Mouse (Mus musculus) embryonic facial prominence, embryonic 11.5 days (tissue): Measurements from ENCODE around the gene Ovca2. TPM values are rescaled to one million over a fixed set of nuclear protein-coding genes. Genes with fewer than 3 reads are reported as not detected.

Source experiments
- ATAC-seq: fragments of 200-750 bp; cut with Nextera tagmentation; replicated peaks from 2 replicates; pipeline ENCODE4 v1.8.0; 2017; ENCODE audit warnings: low read depth; ENCODE audit not compliant: insufficient number of reproducible peaks, low FRiP score, low TSS enrichment
- DNase-seq: peaks from one replicate; pipeline ENCODE4 v3.0.0-alpha.2; 2015; ENCODE audit warnings: low spot score
- H3K27ac ChIP-seq: fragments of 300-500 bp; sonication (generic); replicated peaks from 2 replicates; pipeline ENCODE4 v1.5.1; 2014; ENCODE audit warnings: mild to moderate bottlenecking, low read depth, low read length, control low read depth
- H3K27me3 ChIP-seq: fragments of 300-500 bp; sonication (generic); 2 replicates; pipeline ENCODE4 v1.6.1; 2014; ENCODE audit warnings: mild to moderate bottlenecking, low read length, moderate library complexity, mixed read lengths; ENCODE audit not compliant: control insufficient read depth, insufficient read depth
- H3K36me3 ChIP-seq: fragments of 300-500 bp; sonication (generic); replicated peaks from 2 replicates; pipeline ENCODE4 v1.6.1; 2014; ENCODE audit warnings: low read depth, mild to moderate bottlenecking, low read length, moderate library complexity, mixed read lengths; ENCODE audit not compliant: control insufficient read depth, insufficient read depth
- H3K4me1 ChIP-seq: fragments of 300-500 bp; sonication (generic); 2 replicates; pipeline ENCODE4 v1.6.1; 2014; ENCODE audit warnings: low read length, mixed read lengths; ENCODE audit not compliant: control insufficient read depth, insufficient read depth
- H3K4me2 ChIP-seq: fragments of 300-500 bp; sonication (generic); 2 replicates; pipeline ENCODE4 v1.6.1; 2014; ENCODE audit warnings: low read depth, mild to moderate bottlenecking, control low read depth, low read length, moderate library complexity
- H3K4me3 ChIP-seq: fragments of 300-500 bp; sonication (generic); 2 replicates; pipeline ENCODE4 v1.5.1; 2014; ENCODE audit warnings: low read depth, low read length, control low read depth
- H3K9ac ChIP-seq: fragments of 300-500 bp; sonication (generic); replicated peaks from 2 replicates; pipeline ENCODE4 v1.6.1; 2014; ENCODE audit warnings: mild to moderate bottlenecking, control low read depth, low read length
- H3K9me3 ChIP-seq: fragments of 300-500 bp; sonication (generic); replicated peaks from 2 replicates; pipeline ENCODE4 v1.6.1; 2016; ENCODE audit warnings: mild to moderate bottlenecking, low read length, inconsistent platforms, mixed read lengths; ENCODE audit not compliant: control insufficient read depth
- WGBS: fragments of 180-500 bp; shearing (Covaris S2); extraction: QIAGEN DNeasy Blood & Tissue Kit; methylation state at CpG from one replicate; pipeline ENCODE4 v1.1.7; 2014; 5-methylcytosine and 5-hydroxymethylcytosine counted together
- polyA plus RNA-seq: library from polyadenylated mRNA; unstranded; fragments of >200 nt; fragmentation: Nextera tagmentation; extraction: Ambion mirVana; gene quantifications from 2 replicates; pipeline ENCODE4 v1.2.1, GENCODE M21; 2014

The Ovca2 gene
- polyA plus RNA-seq, 1 experiment from 2014 or later = 37.5 TPM

- WGBS = 83% methylated on average over 4 of the region's 4 CpGs
These were observed 17.1 kb downstream of the Ovca2 start for GRCm38 (mm10) chr11:75161417-75162008.

GRCm38 (mm10) chr11:75160954-75161353 is 17.7 kb downstream of the Ovca2 start:
- Histone ChIP-seq H3K27me3 (peaks cover 23% of the 10 kb centered on the region), H3K4me2 (no peak overlapping the region), H3K4me1 (peaks cover 6% of the 10 kb centered on the region), H3K9ac (no peak overlapping the region), H3K36me3 (peaks cover 9% of the 10 kb centered on the region), H3K9me3 (no peaks in the 10 kb centered on the region), H3K27ac (no peak overlapping the region), H3K4me3 (no peak overlapping the region)
- ATAC-seq (no peak), DNase-seq (no peak)
- WGBS = 77% methylated on average over 7 of the region's 7 CpGs

More at GRCm38 (mm10) chr11:75161417-75162008, 17.1 kb downstream of the Ovca2 start:
- H3K4me1 ChIP-seq = peaks cover 8% of the 10 kb centered on the region
- peaks cover 28% of the 10 kb centered on the region for H3K27me3 ChIP-seq
- H3K27ac ChIP-seq = no peak overlapping the region
- peaks cover 9% of the 10 kb centered on the region for H3K36me3 ChIP-seq
- H3K9ac ChIP-seq = no peak overlapping the region
- H3K9me3 ChIP-seq = no peaks in the 10 kb centered on the region
- H3K4me2 ChIP-seq = no peak overlapping the region
- ATAC-seq (no peak; the same call in 1 of the 2 replicates), DNase-seq (no peak)
- H3K4me3 ChIP-seq = no peak overlapping the region

GRCm38 (mm10) chr11:75159564-75159963 is 19.1 kb downstream of the Ovca2 start:
- DNase-seq (no peak), ATAC-seq (no peak)
- WGBS = 45% methylated on average over 2 of the region's 2 CpGs
- peaks cover 9% of the 10 kb centered on the region for H3K27me3 ChIP-seq
- no peak overlapping the region for H3K27ac ChIP-seq
- peaks cover 9% of the 10 kb centered on the region for H3K36me3 ChIP-seq
- no peak overlapping the region for H3K4me2 ChIP-seq
- no peaks in the 10 kb centered on the region for H3K9me3 ChIP-seq
- H3K4me3 ChIP-seq = no peak overlapping the region
- no peaks in the 10 kb centered on the region; the same call in 1 of the 2 replicates for H3K4me1 ChIP-seq
- no peak overlapping the region for H3K9ac ChIP-seq

GRCm38 (mm10) chr11:75158432-75158831 is 20.2 kb downstream of the Ovca2 start:
- H3K4me1 ChIP-seq = no peaks in the 10 kb centered on the region; the same call in 1 of the 2 replicates
- no peak overlapping the region for H3K4me2 ChIP-seq
- no peak for DNase-seq
- H3K9ac ChIP-seq = no peak overlapping the region
- ATAC-seq = no peak
- H3K27me3 ChIP-seq = 0 out of 2 replicates have a peak, but pooled peaks cover 3% of the 10 kb centered on the region
- H3K4me3 ChIP-seq = no peak overlapping the region
- no peak overlapping the region for H3K27ac ChIP-seq
- H3K36me3 ChIP-seq = peaks cover 9% of the 10 kb centered on the region
- 90% methylated on average over 14 of the region's 14 CpGs for WGBS
- H3K9me3 ChIP-seq = no peaks in the 10 kb centered on the region

- Histone ChIP-seq H3K9ac (no peak overlapping the region), H3K9me3 (no peaks in the 10 kb centered on the region), H3K27ac (no peak overlapping the region), H3K36me3 (peaks cover 4% of the 10 kb centered on the region), H3K4me1 (no peaks in the 10 kb centered on the region; the same call in 1 of the 2 replicates), H3K4me3 (no peak overlapping the region), H3K27me3 (no peaks in the 10 kb centered on the region), H3K4me2 (no peak overlapping the region)
- DNase-seq (no peak), ATAC-seq (no peak)
- 20% methylated on average over 2 of the region's 2 CpGs for WGBS
These were observed 20.7 kb downstream of the Ovca2 start for GRCm38 (mm10) chr11:75157901-75158300.

GRCm38 (mm10) chr11:75157037-75157436 is 21.6 kb downstream of the Ovca2 start:
- peaks cover 3% of the 10 kb centered on the region for H3K36me3 ChIP-seq
- 51% methylated on average over 4 of the region's 4 CpGs for WGBS
- H3K4me1 ChIP-seq = no peaks in the 10 kb centered on the region; the same call in 1 of the 2 replicates
- no peak overlapping the region for H3K27ac ChIP-seq
- H3K27me3 ChIP-seq = no peaks in the 10 kb centered on the region
- H3K4me2 ChIP-seq = no peak overlapping the region
- no peak overlapping the region for H3K4me3 ChIP-seq
- no peak overlapping the region for H3K9ac ChIP-seq
- no peak for DNase-seq
- H3K9me3 ChIP-seq = no peaks in the 10 kb centered on the region
- no peak for ATAC-seq

GRCm38 (mm10) chr11:75156416-75156815 is 22.2 kb downstream of the Ovca2 start:
- WGBS = 51% methylated on average over 5 of the region's 5 CpGs
- ATAC-seq = no peak
- no peak overlapping the region; the same call in 1 of the 2 replicates for H3K9ac ChIP-seq
- peaks cover 3% of the 10 kb centered on the region for H3K36me3 ChIP-seq
- no peaks in the 10 kb centered on the region for H3K27me3 ChIP-seq
- H3K27ac ChIP-seq = no peak overlapping the region
- H3K4me1 ChIP-seq = no peaks in the 10 kb centered on the region; the same call in 1 of the 2 replicates
- H3K4me2 ChIP-seq = no peak overlapping the region
- no peaks in the 10 kb centered on the region for H3K9me3 ChIP-seq
- no peak for DNase-seq
- H3K4me3 ChIP-seq = no peak overlapping the region

- no peaks in the 10 kb centered on the region for H3K27me3 ChIP-seq
- DNase-seq = no peak
- H3K9me3 ChIP-seq = no peaks in the 10 kb centered on the region
- no peak overlapping the region; the same call in 1 of the 2 replicates for H3K9ac ChIP-seq
- no peak overlapping the region for H3K4me2 ChIP-seq
- 59% methylated on average over 6 of the region's 6 CpGs for WGBS
- peaks cover 3% of the 10 kb centered on the region for H3K36me3 ChIP-seq
- H3K4me3 ChIP-seq = no peak overlapping the region
- ATAC-seq = no peak
- no peak overlapping the region for H3K27ac ChIP-seq
- H3K4me1 ChIP-seq = no peaks in the 10 kb centered on the region; the same call in 1 of the 2 replicates
These were observed 22.6 kb downstream of the Ovca2 start for GRCm38 (mm10) chr11:75155985-75156384.
